Mouse (Mus musculus) heart, adult 18-20 months (tissue): Measurements from ENCODE around the gene Lrrc8d. TPM values are rescaled to one million over a fixed set of nuclear protein-coding genes. Genes with fewer than 3 reads are reported as not detected.

Experiments
- DNase-seq, 2 experiments: peaks; one replicate each; pipeline ENCODE4 v3.0.0; 2021 to 2022; ENCODE audit warnings: mixed read lengths in 1 of 2
- long read RNA-seq, 2 experiments: library from polyadenylated mRNA; stranded (forward); transcript quantifications; one replicate each; pipeline ENCODE4 v2.0.0; 2021
- total RNA-seq, 2 experiments: library from RNA; stranded (reverse); gene quantifications; 2 replicates each; pipeline ENCODE4 v1.2.3; 2021

Gene Lrrc8d
- total RNA-seq: 1 to 10 TPM; 8.1 to 8.8 TPM
- long read RNA-seq, experiment 1, partial matches to known transcripts: 0 of 2 reads
- long read RNA-seq, experiment 1, other reads (novel, unspliced or antisense): 0 of 2 reads
- long read RNA-seq, experiment 2, partial matches to known transcripts: 0 of 1 reads
- long read RNA-seq, experiment 2, other reads (novel, unspliced or antisense): 1 of 1 reads

DNA sequence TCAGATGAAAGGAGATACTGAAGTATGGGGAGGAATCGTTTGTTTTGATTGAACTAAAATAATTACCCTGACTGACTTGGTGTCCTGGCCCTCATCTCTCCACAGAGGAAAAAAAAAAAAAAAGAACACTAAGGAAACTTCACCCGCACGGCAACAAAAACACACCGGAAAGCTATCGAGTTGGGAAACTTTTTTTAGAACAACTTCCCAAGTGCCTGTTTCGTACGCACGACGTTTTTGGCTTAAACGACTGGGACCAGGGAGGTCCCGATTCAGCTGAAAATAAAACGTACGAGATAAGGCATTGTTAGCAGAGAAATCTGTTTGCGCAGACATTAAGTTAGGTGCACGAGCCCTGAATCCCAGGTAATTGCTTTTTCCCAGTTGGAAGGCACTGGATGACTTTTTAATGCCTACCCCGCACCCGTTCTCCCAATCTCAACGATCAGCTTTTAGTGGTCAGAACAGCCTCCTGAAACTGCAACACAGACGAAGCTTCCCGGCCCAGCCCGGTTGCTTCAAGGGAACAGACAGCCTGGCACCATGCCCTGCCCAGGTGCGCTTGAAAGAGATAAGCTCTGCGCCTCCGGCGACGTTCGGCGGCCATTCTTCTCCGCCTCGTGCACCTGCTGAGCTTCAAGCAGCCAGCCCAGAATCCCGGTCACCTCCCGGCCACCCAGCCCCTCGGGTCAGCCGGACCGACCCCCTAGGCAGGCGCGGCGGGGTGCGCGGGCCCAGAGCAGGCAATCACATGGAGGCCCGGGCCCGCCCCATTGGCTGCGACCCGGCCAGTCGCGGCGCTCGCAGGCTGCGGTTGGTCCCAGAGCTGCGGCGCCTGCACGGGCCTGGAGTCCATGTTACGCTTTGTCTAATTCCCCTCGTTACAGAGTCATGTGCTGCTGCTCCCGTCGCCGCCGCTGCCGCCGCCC lies at the start of gene Lrrc8d:
Lrrc8d (plus strand) TSS at position 829 of the 929 bp plus-strand sequence.
- peak; percentile 89 to 92 for DNase-seq

DNA sequence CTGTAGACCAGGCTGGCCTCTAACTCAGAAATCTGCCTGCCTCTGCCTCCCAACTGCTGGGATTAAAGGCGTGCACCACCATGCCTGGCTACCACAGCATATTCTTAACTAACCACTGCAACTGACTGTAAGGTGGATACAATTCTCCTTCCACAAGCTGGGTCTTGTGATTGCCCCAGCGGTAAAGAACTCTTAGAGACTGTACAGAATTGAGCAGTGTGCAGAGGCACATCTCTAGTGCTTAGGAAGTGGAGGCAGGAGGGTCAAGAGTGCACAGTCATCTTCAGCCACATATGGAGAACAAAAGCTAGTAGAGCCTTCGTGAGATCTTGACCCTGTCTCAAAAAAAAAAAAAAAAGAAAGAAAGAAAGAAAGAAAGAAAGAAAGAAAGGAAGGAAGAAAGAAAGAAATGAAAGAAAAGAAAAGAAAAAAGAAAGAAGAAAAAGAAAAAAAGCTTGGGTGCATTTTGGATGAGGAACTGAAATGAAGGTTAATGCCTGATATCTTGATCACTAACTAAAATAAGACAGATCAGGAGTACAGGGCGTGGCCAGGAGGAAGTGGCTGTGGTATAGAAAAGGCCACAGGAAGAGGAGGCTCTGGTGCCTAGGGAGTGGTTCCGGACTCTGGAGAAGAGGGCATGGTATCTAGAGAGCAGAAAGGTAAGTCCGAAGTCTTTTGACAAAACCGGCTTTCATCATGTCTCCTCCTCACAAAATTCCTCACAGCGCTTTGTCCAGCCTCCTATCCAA lies 48.9 kb upstream of the Lrrc8d start:
- DNase-seq: peak; percentile 38 to 53

DNA sequence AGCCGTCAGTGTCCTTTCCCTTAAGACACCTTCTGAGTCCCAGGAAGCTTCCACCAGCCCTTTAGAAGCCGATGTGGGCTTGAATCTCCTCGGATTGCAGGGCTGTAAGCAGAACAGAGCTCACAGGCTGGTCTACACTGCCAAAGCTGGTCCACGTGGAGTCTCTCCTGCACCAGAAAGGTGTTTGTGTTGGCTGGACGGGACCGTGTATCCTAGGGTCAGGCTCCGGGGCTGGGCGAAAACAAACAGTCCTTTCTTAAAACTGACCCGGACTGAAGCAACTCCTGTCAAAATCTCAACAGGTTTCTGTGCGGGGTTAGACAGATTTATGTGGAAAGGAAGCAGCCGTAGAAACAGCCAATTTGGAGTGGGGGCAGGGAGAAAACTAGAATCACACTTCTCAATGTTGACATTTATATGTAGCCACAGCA lies 48.2 kb upstream of the Lrrc8d start:
- DNase-seq: peak; percentile 48 to 50

DNA sequence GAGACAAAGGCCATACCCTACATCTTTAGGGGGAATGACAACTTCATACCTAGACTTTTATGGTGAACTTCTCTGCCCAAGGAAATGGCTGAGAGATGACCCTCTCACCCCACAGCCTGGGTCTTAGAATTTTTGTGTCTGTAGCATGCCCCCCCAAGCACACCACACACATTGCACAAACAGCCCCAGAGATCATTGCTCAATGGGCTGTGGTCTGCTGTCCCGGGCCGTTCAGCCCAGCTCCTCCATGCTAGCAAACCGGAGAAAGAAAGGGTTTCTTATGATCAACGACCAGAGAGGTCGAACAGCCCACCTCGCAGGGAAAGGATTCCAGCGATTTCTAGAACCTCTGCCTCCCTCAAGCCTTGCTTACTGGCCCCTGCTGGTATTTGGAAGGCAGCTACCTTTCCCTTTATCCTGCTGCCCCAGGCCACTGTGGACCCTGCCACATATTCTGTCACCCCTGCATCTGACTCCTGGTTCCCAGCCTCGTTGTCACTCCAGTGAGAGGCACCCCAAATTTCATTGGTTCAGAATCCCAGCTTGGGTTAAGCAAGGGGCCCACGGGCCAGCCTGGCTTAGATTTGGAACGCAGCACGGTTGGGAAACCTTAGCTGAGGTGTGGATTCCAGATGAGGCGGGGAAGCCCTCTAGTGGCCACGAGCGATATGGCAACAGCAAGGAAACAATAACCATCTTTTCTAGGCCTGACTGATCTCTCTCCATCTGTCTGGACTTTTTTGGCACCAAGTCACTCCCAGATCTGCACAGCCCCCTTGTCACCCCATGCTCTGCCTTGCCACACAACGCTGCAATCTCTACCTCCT lies 45.3 kb upstream of the Lrrc8d start:
- peak; percentile 82 to 93 for DNase-seq

DNA sequence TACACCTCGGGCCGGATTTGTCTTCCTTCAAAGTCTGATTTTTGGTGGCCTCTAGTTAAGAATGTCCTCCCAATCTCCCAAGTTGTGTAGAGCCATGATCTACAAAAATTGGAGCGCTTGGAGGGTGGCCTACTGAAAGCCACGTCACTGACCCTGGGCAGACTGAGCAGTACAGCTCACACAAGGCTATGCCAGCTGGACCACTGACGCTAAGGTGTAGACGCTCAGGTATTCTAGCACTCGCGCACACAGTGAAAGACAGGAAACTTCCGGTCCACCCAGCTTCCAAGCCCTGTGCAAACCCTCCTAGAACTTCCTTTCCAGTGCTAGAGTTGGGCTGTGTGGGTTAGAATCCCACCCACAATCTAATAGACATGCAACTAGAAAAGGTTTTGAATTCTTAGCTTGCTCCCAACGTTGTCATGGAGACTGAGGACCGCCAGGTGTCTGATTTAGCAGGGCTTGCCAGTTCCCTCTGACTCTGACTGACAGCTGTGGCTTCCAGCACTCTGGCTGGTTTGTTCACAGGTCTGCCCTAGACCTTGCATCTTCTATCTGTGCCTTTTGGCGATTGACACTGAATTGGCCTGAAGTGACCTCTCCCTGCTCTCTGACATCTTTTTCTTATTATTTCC lies 44.6 kb upstream of the Lrrc8d start:
- no peak for DNase-seq

DNA sequence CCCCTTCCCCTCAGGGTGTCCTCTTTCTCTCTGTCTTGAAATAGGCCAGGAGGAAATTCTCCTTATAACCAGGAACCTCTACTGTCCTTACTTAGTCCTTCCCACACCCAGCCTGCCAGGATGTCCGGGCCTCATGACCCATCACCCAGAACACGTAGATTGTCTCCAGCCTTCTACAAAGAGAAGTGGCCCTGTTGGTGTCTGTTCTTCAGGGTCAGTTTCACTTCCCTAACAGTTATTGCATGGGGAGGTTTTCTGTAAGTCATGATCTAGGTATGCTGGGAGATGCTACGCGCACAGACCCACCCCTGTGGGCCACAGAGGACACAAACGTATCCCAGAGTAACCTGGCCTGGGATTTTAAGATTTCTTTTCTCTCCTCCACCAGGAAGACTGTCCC lies 37.9 kb upstream of the Lrrc8d start:
- no peak for DNase-seq

DNA sequence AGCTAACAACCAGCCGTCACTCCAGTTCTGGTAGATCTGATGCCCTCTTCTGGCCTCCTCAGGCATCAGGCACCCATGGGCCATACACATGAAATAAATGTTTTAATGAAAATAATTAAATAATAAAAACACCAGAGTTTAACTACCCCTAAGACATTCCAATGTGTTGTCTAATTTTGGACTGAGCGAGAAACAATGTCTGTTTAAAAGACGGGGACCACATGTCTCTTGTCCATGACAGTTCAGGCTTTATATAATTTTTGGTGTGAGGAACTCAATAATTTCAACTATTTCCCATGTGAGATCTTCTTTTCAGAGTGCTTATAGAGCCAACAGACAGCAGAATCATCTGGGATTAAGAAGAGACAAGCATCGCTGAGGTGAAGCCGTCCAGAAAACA lies 32.8 kb upstream of the Lrrc8d start:
- DNase-seq: no peak

DNA sequence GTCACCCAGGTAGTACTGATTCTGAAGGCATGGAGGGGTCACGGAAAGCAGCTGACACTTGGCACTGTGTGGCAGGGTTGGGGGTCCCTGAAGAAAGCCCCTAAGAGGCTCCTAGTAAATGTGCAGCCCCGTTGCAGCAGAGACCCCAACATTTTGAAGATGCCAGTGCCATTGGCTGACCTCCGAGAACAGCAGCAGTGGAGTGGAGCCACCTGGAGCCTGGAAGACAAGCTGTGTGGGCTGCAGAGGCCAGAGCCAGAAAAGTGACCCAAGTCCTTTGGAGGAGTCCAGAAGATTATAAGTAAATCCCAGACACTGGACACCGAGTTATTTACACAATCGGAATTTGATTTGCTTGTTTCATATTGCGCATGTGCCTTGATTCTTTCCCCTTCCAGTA lies 32.4 kb upstream of the Lrrc8d start:
- no peak for DNase-seq

DNA sequence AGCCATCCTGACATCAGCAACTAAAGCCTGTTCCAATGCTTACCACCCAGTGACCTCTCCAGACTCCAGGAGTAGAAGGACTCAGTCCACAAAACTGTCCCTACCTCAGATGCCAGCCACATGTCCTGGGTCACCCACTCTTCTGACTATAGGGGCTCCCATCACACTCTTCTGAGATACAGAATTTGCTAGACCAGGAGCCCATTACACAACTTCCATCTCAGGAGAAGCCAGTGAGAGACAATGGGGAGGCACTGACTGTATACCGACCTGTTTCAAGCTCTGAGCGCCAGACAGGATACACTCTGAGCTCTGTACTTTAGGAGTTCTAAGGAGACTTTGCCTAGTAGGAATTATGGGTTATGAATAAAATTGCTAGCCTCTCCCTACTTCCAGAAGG lies 30.7 kb upstream of the Lrrc8d start:
- DNase-seq: no peak

DNA sequence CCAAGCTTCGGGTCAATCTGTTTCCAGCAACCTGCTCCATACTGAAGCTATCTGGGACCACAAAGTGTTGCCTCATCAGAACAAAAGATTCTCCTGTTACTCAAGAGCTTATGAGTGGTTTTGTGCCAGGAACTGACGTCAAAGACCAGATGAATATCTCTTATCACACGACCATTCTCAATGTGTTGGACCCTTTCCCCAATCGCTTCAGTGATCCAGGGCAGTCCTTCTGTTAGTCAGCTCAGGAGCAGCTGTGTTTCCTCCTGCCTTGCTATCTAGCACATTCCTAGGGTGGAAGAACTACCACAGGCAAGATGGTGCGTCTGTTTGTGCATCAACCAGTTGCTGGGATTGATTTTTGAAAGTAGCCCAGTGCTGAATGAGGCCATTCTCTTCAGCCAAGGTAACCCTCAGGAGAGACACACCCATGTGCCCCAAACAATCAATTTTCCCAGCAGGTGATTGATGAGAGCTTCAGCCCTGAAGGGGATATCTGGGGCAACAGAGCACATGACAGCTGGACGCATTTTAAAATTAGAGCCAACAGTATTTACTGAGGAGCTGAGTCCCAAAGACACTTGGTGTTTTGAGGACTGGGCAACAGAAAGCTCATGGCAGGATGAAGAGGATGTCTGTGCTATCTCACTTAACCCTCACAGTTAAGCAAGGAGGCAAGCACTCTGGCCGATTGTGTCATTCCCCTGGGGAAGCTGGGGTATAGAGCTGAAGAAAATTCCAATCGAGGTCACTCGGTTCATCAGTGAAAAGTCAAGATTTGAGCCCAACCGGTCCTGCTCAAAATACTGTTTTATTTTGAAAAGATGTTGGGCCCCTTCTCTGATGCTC lies 30.0 kb upstream of the Lrrc8d start:
- DNase-seq: no peak

DNA sequence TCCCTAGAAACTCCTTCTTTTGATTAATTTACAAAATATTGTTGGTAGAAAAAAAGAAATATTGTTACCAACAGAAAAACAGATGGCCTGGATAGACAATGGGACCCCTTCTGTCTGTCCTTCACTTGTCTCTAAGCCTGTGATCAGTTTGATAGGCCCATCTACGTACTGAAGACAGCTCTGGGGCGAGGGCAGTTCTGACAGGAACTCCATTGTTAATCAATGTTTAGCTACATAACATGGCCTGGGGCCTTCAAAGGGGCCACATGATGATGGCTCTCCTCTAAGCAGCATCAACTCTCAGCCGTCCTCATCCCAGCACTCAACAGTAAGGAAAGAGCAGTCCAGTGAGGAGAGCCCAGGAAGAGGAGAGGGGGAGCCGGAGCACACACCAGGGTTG lies 27.4 kb upstream of the Lrrc8d start:
- no peak for DNase-seq

DNA sequence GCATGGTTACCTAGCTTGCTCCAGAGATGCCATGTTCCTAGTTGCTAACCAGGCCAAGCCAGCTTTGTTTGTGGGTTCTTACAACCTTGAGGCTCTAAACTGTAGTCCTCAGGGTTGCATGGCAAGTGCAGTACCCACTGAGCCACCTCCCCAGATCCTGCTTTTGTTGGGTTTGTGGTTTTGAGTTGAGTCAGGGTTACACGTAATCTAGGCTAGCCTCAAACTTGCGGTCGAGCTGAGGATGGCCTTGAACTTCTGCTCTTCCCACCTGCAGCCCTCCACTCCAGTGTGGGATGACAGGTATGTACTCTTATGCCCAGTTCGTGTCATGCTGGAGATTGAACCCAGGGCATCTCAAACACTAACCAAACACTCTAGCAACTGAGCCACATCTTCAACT lies 24.3 kb upstream of the Lrrc8d start:
- DNase-seq: no peak

DNA sequence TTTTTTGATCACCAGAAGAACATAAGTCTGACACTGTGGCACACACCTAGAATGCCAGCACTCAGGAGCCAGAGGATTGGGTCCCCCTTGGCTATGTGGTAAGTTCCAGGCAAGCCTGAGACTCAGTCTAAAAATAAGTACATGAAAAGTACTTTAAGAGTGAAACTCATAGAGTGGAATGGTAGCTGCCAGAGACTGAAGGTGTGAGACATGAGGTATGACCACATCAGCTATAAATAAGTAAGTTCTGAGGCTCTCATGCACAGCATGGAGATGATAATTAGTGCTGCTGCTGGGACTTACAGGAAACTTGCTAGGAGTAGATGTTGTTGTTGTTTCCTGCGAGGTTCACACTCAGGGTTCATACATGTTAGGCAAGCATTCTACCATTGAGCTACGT lies 22.7 kb upstream of the Lrrc8d start:
- DNase-seq: peak in 1 of 2 experiments; percentile 29

DNA sequence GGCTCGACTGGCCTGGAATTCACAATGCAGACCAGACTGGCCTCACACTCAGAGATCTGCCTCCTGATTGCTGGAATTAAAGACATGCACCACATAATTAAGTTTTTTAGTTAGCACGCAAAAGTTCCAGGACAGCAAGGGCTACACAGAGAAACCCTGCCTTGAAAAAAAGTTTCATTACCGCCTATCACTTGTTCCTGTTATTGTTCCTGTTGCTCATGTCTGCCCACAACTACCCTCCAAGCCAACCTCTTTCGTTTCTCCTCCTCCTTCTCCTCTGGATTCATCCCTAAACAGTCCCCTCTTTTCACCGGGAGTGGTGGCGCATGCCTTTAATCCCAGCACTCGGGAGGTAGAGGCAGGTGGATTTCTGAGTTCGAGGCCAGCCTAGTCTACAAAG lies 21.5 kb upstream of the Lrrc8d start:
- DNase-seq: no peak

DNA sequence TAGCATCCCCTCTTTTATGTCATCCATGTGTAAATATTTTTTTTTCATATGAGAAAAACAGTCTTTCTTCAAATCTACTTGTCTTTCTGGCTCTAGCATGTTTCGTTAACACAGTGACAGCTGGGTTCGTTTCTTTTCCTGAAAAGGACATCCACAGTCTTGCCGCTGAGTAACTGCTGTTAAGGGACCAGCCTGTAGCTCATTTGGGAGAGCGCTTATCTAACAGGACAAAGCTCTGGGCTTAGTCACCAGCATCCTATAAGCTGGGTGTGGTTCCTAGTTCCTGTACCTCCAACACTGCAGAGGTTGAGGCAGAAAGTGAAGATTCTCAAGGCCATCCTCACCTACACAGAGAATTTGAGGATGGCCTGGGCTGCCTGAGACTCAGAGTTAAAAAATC lies 20.5 kb upstream of the Lrrc8d start:
- DNase-seq: no peak

DNA sequence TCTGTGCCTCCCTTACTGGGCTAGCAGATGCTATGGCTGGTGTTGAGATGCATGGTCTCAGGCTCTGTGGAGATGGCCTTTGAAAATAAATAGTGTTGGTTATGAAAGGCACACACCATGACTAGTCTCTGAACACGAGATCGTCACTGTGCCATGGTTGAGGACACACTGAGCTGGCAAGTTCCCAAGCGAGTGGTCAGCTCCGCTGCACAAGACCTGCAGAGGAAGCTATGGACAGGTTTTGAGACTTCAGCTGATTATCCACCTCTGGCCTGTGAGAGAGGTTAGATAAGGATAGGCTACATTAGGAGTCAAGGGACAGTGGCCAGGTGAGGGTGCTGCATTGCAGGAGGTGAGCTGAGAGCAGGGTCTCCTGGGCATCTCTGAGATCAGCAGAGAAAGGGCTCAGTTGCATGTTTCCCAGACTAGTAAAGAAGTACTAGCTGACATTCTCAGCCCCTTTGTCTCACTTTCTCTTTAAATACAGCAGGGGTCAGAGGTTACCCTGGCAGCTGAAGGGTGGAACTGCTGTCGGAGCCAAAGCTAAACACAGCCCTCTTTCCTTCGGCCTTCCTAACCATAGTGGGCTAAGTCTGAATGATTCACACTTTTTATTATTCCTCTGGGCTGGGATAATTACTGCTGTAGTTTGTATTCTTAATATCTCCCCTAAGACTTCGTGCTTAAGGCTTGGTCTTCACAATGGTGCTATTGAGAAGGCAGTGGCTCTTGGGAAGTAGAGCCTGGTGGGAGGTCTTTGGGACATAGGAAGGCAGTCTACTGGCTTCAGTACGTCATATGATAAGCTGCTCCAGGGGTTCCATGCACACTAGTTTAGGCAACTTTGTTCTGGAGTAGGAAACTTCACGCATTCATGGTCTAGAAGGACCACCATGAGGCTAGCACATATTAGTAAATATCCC lies 19.6 kb upstream of the Lrrc8d start:
- DNase-seq: no peak

DNA sequence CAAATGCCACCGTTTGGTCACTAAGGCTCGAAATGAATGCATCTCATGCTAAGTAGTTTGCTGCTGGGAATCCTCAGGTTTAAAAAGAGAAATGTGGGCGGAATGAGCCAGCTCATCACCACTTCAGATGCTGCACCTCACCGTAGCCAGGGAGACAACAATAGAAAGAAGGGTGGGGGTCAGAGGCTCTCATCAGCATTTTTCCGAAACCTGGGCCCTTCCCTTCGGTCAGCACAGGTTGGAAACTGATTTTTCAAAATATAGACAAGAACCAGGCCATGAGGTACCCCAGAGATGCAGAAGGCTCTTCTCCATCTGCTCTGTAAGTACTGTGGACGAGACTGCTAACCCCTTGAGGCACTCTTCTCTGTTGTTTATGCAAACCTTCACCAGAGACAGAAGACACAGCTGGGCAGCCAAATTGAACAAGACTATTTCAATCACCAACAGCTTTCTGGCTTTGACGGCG lies 17.6 kb upstream of the Lrrc8d start:
- no peak for DNase-seq

DNA sequence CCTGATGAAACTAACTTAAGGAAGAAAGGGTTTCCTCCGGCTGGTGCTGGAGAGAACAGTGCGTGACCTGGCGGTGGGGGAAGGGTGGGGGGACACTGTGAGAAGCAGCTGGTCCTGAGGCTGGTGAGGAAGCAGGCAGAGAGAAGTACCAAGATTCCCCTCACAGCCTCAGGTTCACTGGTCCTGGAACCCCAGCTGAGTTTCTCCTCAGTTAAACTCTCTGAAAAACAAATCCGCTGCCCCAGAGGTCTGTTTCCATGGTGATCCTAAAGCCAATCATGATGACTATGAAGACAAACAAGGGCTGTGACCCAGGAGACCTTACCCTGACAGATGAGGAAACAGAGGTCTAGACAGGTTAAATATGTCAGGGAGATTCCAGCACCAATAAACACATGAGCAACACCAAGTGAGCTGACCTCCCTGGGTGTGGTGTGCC lies 15.8 kb upstream of the Lrrc8d start:
- DNase-seq: no peak
